Mouse (Mus musculus): ENCODE results near the gene Cdr2. TPM values are rescaled to one million over a fixed set of nuclear protein-coding genes. Genes with fewer than 3 reads are reported as not detected.
"Not testable (repeated sequence)": the region's sequence is repeated elsewhere in the genome, so short reads cannot be mapped to it uniquely, and the experiment has no call there.

The Cdr2 gene
- total RNA-seq, 2 experiments from 2014 or later = 7.8 to 8.7 TPM

DNA sequence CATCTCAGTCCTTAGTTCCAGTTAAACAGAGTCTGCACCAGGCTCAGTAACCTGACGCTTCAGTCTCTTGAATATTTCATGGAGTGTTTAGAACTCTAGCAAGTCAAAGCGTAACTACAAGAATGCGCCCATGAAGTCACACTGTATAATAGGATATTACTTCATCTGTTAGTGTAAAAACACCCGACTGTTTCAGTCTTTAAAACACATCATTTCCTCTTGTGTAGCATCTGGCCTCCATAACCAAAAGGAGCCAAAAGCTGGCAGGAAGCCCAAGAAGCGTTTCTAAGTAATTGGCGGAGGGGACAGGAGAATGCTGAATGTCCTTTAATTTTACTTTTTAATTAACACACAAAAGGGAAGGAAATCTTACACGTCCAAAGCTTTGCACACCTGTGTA lies 5.0 kb downstream of the Cdr2 start:
- intact Hi-C loops (cut with DNase I) = no loop called here
- DNase-seq (ENCODE audit: low spot score in 2 of 2) = no peak

DNA sequence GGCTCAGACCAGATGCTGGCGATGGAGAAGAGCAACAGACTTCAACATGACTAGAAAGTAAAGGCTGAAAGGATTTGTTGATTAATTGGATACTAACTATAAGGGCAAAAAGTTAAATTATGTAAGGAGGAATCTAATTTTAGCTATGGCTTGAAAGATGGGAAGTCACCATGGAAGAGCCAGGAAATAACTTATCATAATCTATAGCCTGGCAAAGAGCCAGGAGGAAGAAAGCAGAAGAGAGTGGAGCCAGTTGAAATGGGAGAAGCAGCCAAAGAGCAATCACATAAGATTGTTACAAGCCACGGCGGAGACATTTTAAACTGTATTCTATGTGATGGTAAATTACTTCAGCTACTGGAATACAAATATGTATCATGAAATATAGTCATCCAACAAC lies 8.1 kb downstream of the Cdr2 start:
- intact Hi-C loops (cut with DNase I) = no loop called here
- DNase-seq (ENCODE audit: low spot score in 2 of 2) = no peak

GRCm38 (mm10) chr7:120972471-120972870 lies 9.6 kb downstream of the Cdr2 start:
- DNase-seq (ENCODE audit: low spot score in 2 of 2); intact Hi-C loops (cut with DNase I): not testable (repeated sequence)

DNA sequence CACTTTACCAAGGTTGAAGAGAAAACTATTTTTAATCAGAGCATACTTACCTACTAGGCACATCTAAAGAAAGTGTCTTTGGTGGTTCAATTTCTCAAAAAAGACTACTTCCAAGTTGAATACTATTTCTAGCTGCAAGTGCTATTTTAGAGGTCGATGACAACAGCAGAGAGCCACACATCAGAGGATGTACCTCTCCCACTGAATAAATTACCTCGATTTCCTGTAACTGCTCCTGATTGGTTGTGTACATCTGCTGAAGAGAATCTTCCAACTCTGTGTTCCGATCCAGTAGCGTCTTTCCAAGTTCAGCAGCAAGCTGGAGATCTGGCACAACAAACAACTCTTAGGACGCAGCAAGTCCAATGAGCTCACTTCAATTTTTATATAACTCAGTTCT lies 12.0 kb downstream of the Cdr2 start:
- DNase-seq (ENCODE audit: low spot score in 2 of 2) = peak in 1 of 2 experiments; percentile 28

GRCm38 (mm10) chr7:120969221-120969620 lies 12.9 kb downstream of the Cdr2 start:
- DNase-seq (ENCODE audit: low spot score in 2 of 2) = no peak
- intact Hi-C loops (cut with DNase I) = no loop called here

More for the DNA sequence above, 12.0 kb downstream of the Cdr2 start:
- intact Hi-C loops (cut with DNase I) = no loop called here

- no peak for DNase-seq (ENCODE audit: low spot score in 2 of 2)
- intact Hi-C loops (cut with DNase I) = no loop called here
Measured at GRCm38 (mm10) chr7:120963126-120963525, 19.0 kb downstream of the Cdr2 start.

GRCm38 (mm10) chr7:120961893-120962292 lies 20.2 kb downstream of the Cdr2 start:
- DNase-seq (ENCODE audit: low spot score in 2 of 2) = no peak
- intact Hi-C loops (cut with DNase I) = no loop called here

- intact Hi-C loops (cut with DNase I) = no loop called here
Measured at GRCm38 (mm10) chr7:120960601-120961000, 21.5 kb downstream of the Cdr2 start.

DNA sequence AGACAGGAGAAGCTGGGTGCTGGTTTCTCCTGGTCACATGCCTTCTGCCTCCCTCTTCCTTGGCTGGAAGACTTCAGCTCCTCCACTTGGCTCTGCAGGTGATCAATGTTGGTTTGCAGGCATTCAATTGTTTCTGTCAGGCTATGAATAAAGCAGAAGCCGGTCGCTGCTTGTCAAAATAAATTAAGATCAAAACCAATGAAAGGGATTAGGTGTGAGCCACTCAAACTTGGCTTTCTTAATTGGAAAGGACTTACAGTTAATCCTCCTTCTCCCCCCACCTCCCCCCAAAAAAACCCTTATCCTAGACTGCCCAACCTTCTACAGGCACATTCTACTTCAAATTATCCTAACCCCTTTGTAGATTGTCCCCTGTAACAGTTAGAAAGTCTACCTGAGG lies 22.0 kb downstream of the Cdr2 start:
- intact Hi-C loops (cut with DNase I) = no loop called here
- no peak for DNase-seq (ENCODE audit: low spot score in 2 of 2)

More at GRCm38 (mm10) chr7:120960601-120961000, 21.5 kb downstream of the Cdr2 start:
- no peak for DNase-seq (ENCODE audit: low spot score in 2 of 2)

- DNase-seq (ENCODE audit: low spot score in 2 of 2); intact Hi-C loops (cut with DNase I): not testable (repeated sequence)
Measured at GRCm38 (mm10) chr7:120953591-120953990, 28.5 kb downstream of the Cdr2 start.

GRCm38 (mm10) chr7:120943936-120944509 lies 38.1 kb downstream of the Cdr2 start:
- DNase-seq (ENCODE audit: low spot score in 2 of 2) = peak in 1 of 2 experiments; percentile 42
- intact Hi-C loops (cut with DNase I) = no loop called here

DNA sequence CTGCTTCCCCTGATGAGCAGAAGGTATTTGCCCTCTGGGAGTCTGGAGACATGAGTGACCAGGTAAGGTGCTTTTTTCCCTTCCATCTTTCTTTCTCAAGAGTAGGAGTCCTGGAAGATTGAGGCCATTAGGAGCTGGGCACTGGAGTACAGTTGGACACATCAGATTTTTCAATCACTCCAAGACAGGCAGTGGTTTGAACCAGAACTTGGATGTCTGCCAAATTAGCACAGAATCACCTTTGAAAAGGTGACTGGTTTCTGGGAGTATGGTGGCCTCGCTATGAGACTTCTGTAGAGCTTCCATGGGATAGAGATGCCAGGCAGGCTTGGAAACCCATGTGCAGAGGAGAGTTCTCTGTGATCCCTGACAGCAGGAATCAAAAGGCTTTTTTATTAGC lies 39.6 kb downstream of the Cdr2 start:
- intact Hi-C loops (cut with DNase I) = no loop called here
- DNase-seq (ENCODE audit: low spot score in 2 of 2) = no peak

DNA sequence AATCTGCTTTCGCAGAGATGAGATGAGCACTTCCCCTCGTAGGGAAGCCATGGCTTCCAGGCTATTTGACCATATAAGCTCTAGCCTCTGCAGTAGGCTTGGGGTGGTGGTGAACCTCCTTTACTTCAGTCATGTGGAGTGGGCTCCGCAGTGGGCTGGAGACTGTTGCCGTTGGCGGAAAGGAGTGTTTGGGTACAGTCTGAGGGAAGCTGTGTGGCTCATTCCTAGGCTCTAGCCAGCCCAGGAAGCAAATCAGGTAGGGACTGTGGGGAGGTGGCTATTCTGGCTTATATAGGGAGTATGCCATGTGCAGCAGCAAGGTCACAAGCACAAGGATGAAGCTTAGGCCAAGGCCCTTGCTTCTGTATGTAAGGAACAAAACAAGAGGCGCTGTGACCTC lies 40.9 kb downstream of the Cdr2 start:
- intact Hi-C loops (cut with DNase I) = no loop called here
- DNase-seq (ENCODE audit: low spot score in 2 of 2) = no peak

- peak in 1 of 2 experiments; percentile 26 for DNase-seq (ENCODE audit: low spot score in 2 of 2)
- intact Hi-C loops (cut with DNase I) = no loop called here
Measured at GRCm38 (mm10) chr7:120940343-120940742, 41.8 kb downstream of the Cdr2 start.

DNA sequence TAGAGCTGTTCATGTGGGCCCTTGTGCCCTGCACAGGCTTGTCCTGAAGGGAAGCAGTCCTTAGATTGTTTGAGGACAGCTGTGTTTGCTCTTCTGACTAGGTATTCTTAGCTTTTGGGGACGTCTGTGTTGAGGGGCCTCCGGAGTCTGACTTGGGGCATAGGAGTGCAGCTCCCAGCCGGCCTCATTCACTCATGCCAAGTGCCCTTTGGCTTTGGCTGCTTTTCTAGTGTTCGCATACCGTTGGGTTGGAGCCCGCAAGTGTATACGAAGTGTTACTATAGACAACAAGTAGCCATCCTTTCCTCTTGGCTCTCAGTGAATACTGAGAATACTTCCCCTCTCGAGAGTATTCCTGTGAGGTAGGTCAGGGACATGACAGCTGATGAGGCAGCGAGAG lies 43.9 kb downstream of the Cdr2 start:
- intact Hi-C loops (cut with DNase I) = no loop called here
- no peak for DNase-seq (ENCODE audit: low spot score in 2 of 2)

GRCm38 (mm10) chr7:120936522-120936921 lies 45.6 kb downstream of the Cdr2 start:
- DNase-seq (ENCODE audit: low spot score in 2 of 2) = peak in 1 of 2 experiments; percentile 77
- intact Hi-C loops (cut with DNase I) = no loop called here

DNA sequence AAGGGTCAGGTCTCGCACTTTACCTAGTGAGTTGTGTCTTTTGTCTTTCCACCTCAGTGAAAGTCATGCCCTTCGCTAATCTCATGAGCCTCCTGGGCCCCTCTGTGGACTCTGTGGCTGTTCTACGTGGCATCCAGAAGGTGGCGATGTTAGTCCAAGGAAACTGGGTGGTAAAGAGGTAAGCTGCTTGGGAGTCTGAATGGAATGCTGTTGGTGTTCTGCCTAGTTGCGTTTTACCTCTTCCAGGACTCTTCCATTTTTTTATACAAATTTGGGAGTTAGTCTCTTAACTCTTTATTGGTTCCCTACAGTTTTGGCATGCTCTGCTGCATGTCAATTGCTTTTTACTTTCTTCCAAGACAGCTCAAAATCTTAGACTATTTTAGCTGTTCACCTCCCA lies 47.4 kb downstream of the Cdr2 start:
- intact Hi-C loops (cut with DNase I) = loop anchor here (1.0 to 2.0 kb wide), 2 partner anchors 130 to 186 kb away; no protein-coding TSS in a partner anchor
- peak; percentile 35 to 70 for DNase-seq (ENCODE audit: low spot score in 2 of 2)

GRCm38 (mm10) chr7:120933680-120934195 lies 48.4 kb downstream of the Cdr2 start:
- DNase-seq (ENCODE audit: low spot score in 2 of 2) = no peak

DNA sequence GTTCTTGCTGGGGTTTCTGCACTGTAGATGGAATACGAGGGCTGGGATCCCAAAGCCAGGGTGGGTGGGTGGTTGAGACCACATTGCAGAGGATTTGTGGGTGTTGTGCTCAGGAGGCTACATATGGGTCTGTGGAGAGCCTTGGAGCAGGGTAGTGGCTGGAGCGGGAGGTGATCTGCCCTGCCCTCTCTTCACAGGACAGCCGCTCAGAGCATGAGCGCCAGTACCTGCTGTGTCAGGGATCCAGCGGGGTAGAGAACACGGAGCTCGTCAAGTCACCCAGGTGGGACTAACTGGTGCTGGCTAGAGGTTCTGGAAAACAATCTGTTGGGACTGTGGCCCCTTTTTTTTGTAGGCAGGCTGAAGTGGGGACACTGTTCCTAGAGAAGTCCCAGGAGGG lies 49.0 kb downstream of the Cdr2 start:
- intact Hi-C loops (cut with DNase I) = no loop called here
- DNase-seq (ENCODE audit: low spot score in 2 of 2) = no peak

More at GRCm38 (mm10) chr7:120933680-120934195, 48.4 kb downstream of the Cdr2 start:
- intact Hi-C loops (cut with DNase I) = loop anchor here (1.0 to 2.0 kb wide), 2 partner anchors 131 to 187 kb away; no protein-coding TSS in a partner anchor

DNA sequence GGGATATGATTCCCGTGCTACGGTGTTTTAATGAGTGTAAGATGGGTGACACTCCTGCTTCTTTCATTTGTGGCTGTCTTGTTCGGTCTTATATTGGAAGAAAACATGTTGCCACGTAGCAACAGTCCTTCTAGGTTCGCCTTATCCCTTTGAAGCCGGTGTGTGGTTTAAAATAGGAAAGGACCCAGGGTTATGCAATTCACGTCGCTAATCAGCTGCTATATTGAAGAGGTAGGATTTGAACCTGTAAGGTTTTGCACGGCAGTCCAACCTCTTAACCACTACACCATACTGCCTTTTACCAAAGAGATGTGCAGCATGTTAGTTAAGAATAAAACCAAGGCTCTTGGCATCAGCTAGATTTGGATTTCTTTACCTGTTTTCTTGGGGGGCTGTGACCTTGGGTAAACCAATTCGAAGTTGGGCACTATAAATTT lies 63.6 kb downstream of the Cdr2 start:
- DNase-seq (ENCODE audit: low spot score in 2 of 2) = peak; percentile 72 to 85
- intact Hi-C loops (cut with DNase I) = loop anchor here (5.0 to 10.0 kb wide), 2 partner anchors 244 to 281 kb away; partner anchors contain the start of genes Mosmo, Pdzd9 and Uqcrc2
